Mouse (Mus musculus): Measurements from ENCODE around the gene Ces4a. TPM values are rescaled to one million over a fixed set of nuclear protein-coding genes. Genes with fewer than 3 reads are reported as not detected.
"Not testable (repeated sequence)": the region's sequence is repeated elsewhere in the genome, so short reads cannot be mapped to it uniquely, and the experiment has no call there.

Gene Ces4a
- 0.07 TPM in 1 of 2 replicates, not detected in the other for polyA plus RNA-seq (2012; rRNA removed)

- DNase-seq, result no peak
- Histone ChIP-seq H3K27ac (ENCODE audit: insufficient read depth, low read length) (no peak within 1 kb of the TSS), H3K4me3 (replicated peaks; ENCODE audit: insufficient read depth, low read depth, low read length) (no peak within 1 kb of the TSS), H3K4me1 (ENCODE audit: control insufficient read depth, insufficient read depth, low read length) (no peaks in the 10 kb centered on the region), H3K27me3 (ENCODE audit: control insufficient read depth, insufficient read depth, low read length) (no peaks in the 10 kb centered on the region)
- WGBS, result 64% methylated on average over 5 of the region's 5 CpGs
- TF ChIP-seq CTCF (IDR thresholded peaks at IDR 0.05; ENCODE audit: borderline replicate concordance, insufficient read depth, low read depth, low read length) (no peak), POLR2A (IDR thresholded peaks at IDR 0.05; ENCODE audit: borderline replicate concordance, insufficient read depth, low read length) (no peak)
Measured at GRCm38 (mm10) chr8:105131509-105131908, at the start of gene Ces4a. Gene Ces4a (plus strand): TSS chr8:105131800.

- 75% methylated on average over 7 of the region's 7 CpGs for WGBS
Measured at GRCm38 (mm10) chr8:105083449-105084050, 48.0 kb upstream of the Ces4a start, which contains the start of gene Ces3b. Gene Ces3b (plus strand): TSS chr8:105083753.

GRCm38 (mm10) chr8:105088166-105088565 is 43.4 kb upstream of the Ces4a start:
- 85% methylated on average over 5 of the region's 5 CpGs for WGBS

More at GRCm38 (mm10) chr8:105083449-105084050, 48.0 kb upstream of the Ces4a start, which contains the start of gene Ces3b:
- H3K4me3 ChIP-seq (replicated peaks; ENCODE audit: insufficient read depth, low read depth, low read length), result no peak within 1 kb of the TSS
- H3K27me3 ChIP-seq (ENCODE audit: control insufficient read depth, insufficient read depth, low read length), result no peaks in the 10 kb centered on the region
- H3K4me1 ChIP-seq (ENCODE audit: control insufficient read depth, insufficient read depth, low read length), result no peaks in the 10 kb centered on the region
- DNase-seq, result no peak
- no peak within 1 kb of the TSS for H3K27ac ChIP-seq (ENCODE audit: insufficient read depth, low read length)
- TF ChIP-seq CTCF (IDR thresholded peaks at IDR 0.05; ENCODE audit: borderline replicate concordance, insufficient read depth, low read depth, low read length) (no peak), POLR2A (IDR thresholded peaks at IDR 0.05; ENCODE audit: borderline replicate concordance, insufficient read depth, low read length) (no peak)

GRCm38 (mm10) chr8:105088581-105088980 is 43.0 kb upstream of the Ces4a start:
- H3K27ac ChIP-seq (ENCODE audit: insufficient read depth, low read length), result no peak overlapping the region
- 66% methylated on average over 4 of the region's 4 CpGs for WGBS
- no peak for DNase-seq
- no peak overlapping the region for H3K4me3 ChIP-seq (replicated peaks; ENCODE audit: insufficient read depth, low read depth, low read length)
- no peaks in the 10 kb centered on the region for H3K4me1 ChIP-seq (ENCODE audit: control insufficient read depth, insufficient read depth, low read length)
- TF ChIP-seq CTCF (IDR thresholded peaks at IDR 0.05; ENCODE audit: borderline replicate concordance, insufficient read depth, low read depth, low read length), result no peak
- no peak for TF ChIP-seq POLR2A (IDR thresholded peaks at IDR 0.05; ENCODE audit: borderline replicate concordance, insufficient read depth, low read length)
- no peaks in the 10 kb centered on the region for H3K27me3 ChIP-seq (ENCODE audit: control insufficient read depth, insufficient read depth, low read length)

More at GRCm38 (mm10) chr8:105088166-105088565, 43.4 kb upstream of the Ces4a start:
- H3K4me3 ChIP-seq (replicated peaks; ENCODE audit: insufficient read depth, low read depth, low read length); H3K27me3 ChIP-seq (ENCODE audit: control insufficient read depth, insufficient read depth, low read length); DNase-seq; H3K4me1 ChIP-seq (ENCODE audit: control insufficient read depth, insufficient read depth, low read length); H3K27ac ChIP-seq (ENCODE audit: insufficient read depth, low read length): not testable (repeated sequence)

GRCm38 (mm10) chr8:105093992-105094391 is 37.6 kb upstream of the Ces4a start:
- H3K4me3 ChIP-seq (replicated peaks; ENCODE audit: insufficient read depth, low read depth, low read length), result no peak overlapping the region
- H3K4me1 ChIP-seq (ENCODE audit: control insufficient read depth, insufficient read depth, low read length), result no peaks in the 10 kb centered on the region
- no peak for DNase-seq
- H3K27me3 ChIP-seq (ENCODE audit: control insufficient read depth, insufficient read depth, low read length), result no peaks in the 10 kb centered on the region
- WGBS, result 89% methylated on average over 3 of the region's 3 CpGs
- no peak for TF ChIP-seq CTCF (IDR thresholded peaks at IDR 0.05; ENCODE audit: borderline replicate concordance, insufficient read depth, low read depth, low read length)
- TF ChIP-seq POLR2A (IDR thresholded peaks at IDR 0.05; ENCODE audit: borderline replicate concordance, insufficient read depth, low read length), result no peak
- no peak overlapping the region for H3K27ac ChIP-seq (ENCODE audit: insufficient read depth, low read length)

GRCm38 (mm10) chr8:105102101-105102785 is 29.4 kb upstream of the Ces4a start:
- 72% methylated on average over 4 of the region's 4 CpGs for WGBS
- not testable (repeated sequence) for H3K27me3 ChIP-seq (ENCODE audit: control insufficient read depth, insufficient read depth, low read length); H3K4me1 ChIP-seq (ENCODE audit: control insufficient read depth, insufficient read depth, low read length); DNase-seq; H3K27ac ChIP-seq (ENCODE audit: insufficient read depth, low read length); H3K4me3 ChIP-seq (replicated peaks; ENCODE audit: insufficient read depth, low read depth, low read length)

GRCm38 (mm10) chr8:105103701-105104100 is 27.9 kb upstream of the Ces4a start:
- not testable (repeated sequence) for H3K27me3 ChIP-seq (ENCODE audit: control insufficient read depth, insufficient read depth, low read length); DNase-seq; H3K4me1 ChIP-seq (ENCODE audit: control insufficient read depth, insufficient read depth, low read length); H3K27ac ChIP-seq (ENCODE audit: insufficient read depth, low read length); H3K4me3 ChIP-seq (replicated peaks; ENCODE audit: insufficient read depth, low read depth, low read length)
- 81% methylated on average over 5 of the region's 5 CpGs for WGBS

GRCm38 (mm10) chr8:105104220-105104619 is 27.4 kb upstream of the Ces4a start:
- no peak for TF ChIP-seq CTCF (IDR thresholded peaks at IDR 0.05; ENCODE audit: borderline replicate concordance, insufficient read depth, low read depth, low read length)
- no peak for TF ChIP-seq POLR2A (IDR thresholded peaks at IDR 0.05; ENCODE audit: borderline replicate concordance, insufficient read depth, low read length)

More at GRCm38 (mm10) chr8:105104220-105104619, 27.4 kb upstream of the Ces4a start:
- no peak for DNase-seq
- no peaks in the 10 kb centered on the region for H3K27me3 ChIP-seq (ENCODE audit: control insufficient read depth, insufficient read depth, low read length)
- 84% methylated on average over 3 of the region's 3 CpGs for WGBS
- H3K4me3 ChIP-seq (replicated peaks; ENCODE audit: insufficient read depth, low read depth, low read length), result no peak overlapping the region
- no peaks in the 10 kb centered on the region for H3K4me1 ChIP-seq (ENCODE audit: control insufficient read depth, insufficient read depth, low read length)
- H3K27ac ChIP-seq (ENCODE audit: insufficient read depth, low read length), result no peak overlapping the region
